In the genomic region with DNA sequence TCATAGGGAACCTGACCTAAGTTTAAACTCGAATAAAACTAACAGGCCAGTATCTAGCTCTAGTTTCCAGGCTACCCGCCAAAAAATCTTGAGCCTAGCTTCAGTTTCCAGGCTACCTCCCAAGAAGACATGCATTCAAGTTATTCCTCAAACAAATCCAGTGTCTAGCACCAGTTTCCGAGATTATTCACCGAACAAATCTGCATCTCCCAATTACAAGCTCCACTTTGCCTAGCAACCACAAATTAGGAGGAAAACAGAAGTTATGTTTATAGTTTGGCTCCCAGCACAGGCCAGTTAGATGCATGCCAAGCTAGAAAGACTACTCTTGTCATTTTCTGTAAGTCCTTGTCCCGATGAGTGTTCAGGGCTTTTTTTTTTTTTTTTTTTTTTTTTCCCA, we compare ENCODE assay signal across 22 mouse cellular contexts.
A peak's percentile ranks its signal among the peaks of the same experiment; 100 is the strongest.
DNase-seq lines count a peak whose midpoint lies in the region; ATAC-seq and TF ChIP-seq lines count a peak whose summit lies in the region.
"Had no signal": no experiment of that assay in that cellular context is flagged by ENCODE, and none has a peak within 500 bp of the region (broad histone marks: within the 10 kb centered on the region; RNA-seq: fewer than 3 reads in every experiment).

No protein-coding gene starts in this region.

- intact Hi-C loops in gastrocnemius, adult 2 months (cut with DNase I): no loop called here

- TF ChIP-seq CTCF in gastrocnemius, adult 2 months (IDR thresholded peaks at IDR 0.05): no peak

- no peak overlapping the region for H3K27ac ChIP-seq in gastrocnemius, adult 2 months
- H3K27ac ChIP-seq: hindbrain, embryonic 12.5 days; left cerebral cortex, adult 2 months; liver, embryonic 13.5 days; macrophage; midbrain, embryonic 15.5 days; neural tube, embryonic 13.5 days had no signal

- ATAC-seq in frontal cortex, adult (ENCODE audit: low TSS enrichment): 0 out of 2 replicates have a peak, but pooled peaks have one; percentile 38
- ATAC-seq in CD4-positive, CD25-positive, alpha-beta regulatory T cell, adult 4 months: no peak
- ATAC-seq: inflammation-experienced regulatory T-cells, adult 6 months; midbrain, embryonic 15.5 days had no signal

- no peak for DNase-seq in frontal cortex, postnatal 36 days (ENCODE audit: low spot score in 2 of 2)
- DNase-seq in right cerebral cortex, adult 18-20 months: peak; percentile 0
- DNase-seq in right cerebral cortex, postnatal 36 days (ENCODE audit: low spot score in 2 of 2): no peak
- peak; percentile 20 for DNase-seq in gastrocnemius, adult 2 months
- DNase-seq in adipocyte (ENCODE audit: low spot score): no peak
- DNase-seq: adrenal gland, postnatal 14 days; B cell, adult 2 months; cerebellum, adult 8-10 months; cerebellum, postnatal 36 days; kidney, adult 18-20 months; layer of hippocampus, adult 9-11 months; liver, embryonic 13.5 days; lung, adult 2 months; retina, postnatal 1 day had no signal

- no peak overlapping the region for H3K4me3 ChIP-seq in gastrocnemius, adult 2 months
- H3K4me3 ChIP-seq: hindbrain, embryonic 12.5 days; left cerebral cortex, adult 2 months; liver, embryonic 13.5 days; midbrain, embryonic 15.5 days; neural tube, embryonic 13.5 days had no signal

Comparison
In these comparisons a context has a peak if more than half of its experiments do, and no peak if none do; other contexts are left out.
1. DNase-seq: peak in right cerebral cortex, adult 18-20 months (single experiment) and gastrocnemius, adult 2 months (single experiment); none in frontal cortex, postnatal 36 days (0 of 2), right cerebral cortex, postnatal 36 days (0 of 2) and adipocyte (single experiment).